Mouse (Mus musculus): ENCODE measurements around the gene Lbp. TPM values are rescaled to one million over a fixed set of nuclear protein-coding genes. Genes with fewer than 3 reads are reported as not detected.

Lbp gene
- polyA plus RNA-seq, 1 experiment from 2014 or later = 2.2 TPM

- 63% methylated on average over 9 of the region's 9 CpGs for WGBS
- H3K4me3 ChIP-seq (replicated peaks; ENCODE audit: low read depth, low read length) = no peak overlapping the region
- no peak for ATAC-seq (ENCODE audit: low FRiP score, low TSS enrichment)
- no peaks in the 10 kb centered on the region for H3K27me3 ChIP-seq (ENCODE audit: control insufficient read depth, insufficient read depth, low read length)
- DNase-seq = no peak
- H3K27ac ChIP-seq (replicated peaks; ENCODE audit: low read depth, low read length) = no peak overlapping the region
- no peak overlapping the region for H3K4me2 ChIP-seq (ENCODE audit: low read length)
- H3K9ac ChIP-seq (replicated peaks; ENCODE audit: low read length) = no peak overlapping the region
- no peaks in the 10 kb centered on the region for H3K9me3 ChIP-seq (ENCODE audit: control insufficient read depth, low read length)
- H3K36me3 ChIP-seq (ENCODE audit: control insufficient read depth, insufficient read depth, low read length) = no peaks in the 10 kb centered on the region
- no peaks in the 10 kb centered on the region for H3K4me1 ChIP-seq (ENCODE audit: control insufficient read depth, insufficient read depth, low read length)
Observed at GRCm38 (mm10) chr2:158295700-158296099, 10.6 kb upstream of the Lbp start.

GRCm38 (mm10) chr2:158299203-158299602, 7.1 kb upstream of the Lbp start:
- Histone ChIP-seq H3K4me1 (ENCODE audit: control insufficient read depth, insufficient read depth, low read length) (no peaks in the 10 kb centered on the region), H3K4me2 (ENCODE audit: low read length) (no peak overlapping the region), H3K27me3 (ENCODE audit: control insufficient read depth, insufficient read depth, low read length) (no peaks in the 10 kb centered on the region), H3K36me3 (ENCODE audit: control insufficient read depth, insufficient read depth, low read length) (no peaks in the 10 kb centered on the region), H3K9ac (replicated peaks; ENCODE audit: low read length) (no peak overlapping the region), H3K4me3 (replicated peaks; ENCODE audit: low read depth, low read length) (no peak overlapping the region), H3K27ac (replicated peaks; ENCODE audit: low read depth, low read length) (no peak overlapping the region), H3K9me3 (ENCODE audit: control insufficient read depth, low read length) (no peaks in the 10 kb centered on the region)
- no peak for DNase-seq
- no peak for ATAC-seq (ENCODE audit: low FRiP score, low TSS enrichment)
- WGBS = 83% methylated on average over 3 of the region's 3 CpGs

GRCm38 (mm10) chr2:158299731-158300130, 6.6 kb upstream of the Lbp start:
- no peak for ATAC-seq (ENCODE audit: low FRiP score, low TSS enrichment)
- Histone ChIP-seq H3K4me1 (ENCODE audit: control insufficient read depth, insufficient read depth, low read length) (no peaks in the 10 kb centered on the region), H3K9ac (replicated peaks; ENCODE audit: low read length) (no peak overlapping the region), H3K4me2 (ENCODE audit: low read length) (no peak overlapping the region), H3K27me3 (ENCODE audit: control insufficient read depth, insufficient read depth, low read length) (no peaks in the 10 kb centered on the region), H3K36me3 (ENCODE audit: control insufficient read depth, insufficient read depth, low read length) (no peaks in the 10 kb centered on the region), H3K9me3 (ENCODE audit: control insufficient read depth, low read length) (no peaks in the 10 kb centered on the region), H3K27ac (replicated peaks; ENCODE audit: low read depth, low read length) (no peak overlapping the region), H3K4me3 (replicated peaks; ENCODE audit: low read depth, low read length) (no peak overlapping the region)
- DNase-seq = peak; percentile 31
- WGBS = 74% methylated on average over 4 of the region's 4 CpGs

GRCm38 (mm10) chr2:158302807-158303206, 3.5 kb upstream of the Lbp start:
- WGBS = 93% methylated on average over 3 of the region's 3 CpGs
- H3K4me2 ChIP-seq (ENCODE audit: low read length) = no peak overlapping the region
- DNase-seq (no peak), ATAC-seq (ENCODE audit: low FRiP score, low TSS enrichment) (no peak)
- no peaks in the 10 kb centered on the region for H3K27me3 ChIP-seq (ENCODE audit: control insufficient read depth, insufficient read depth, low read length)
- H3K9me3 ChIP-seq (ENCODE audit: control insufficient read depth, low read length) = no peaks in the 10 kb centered on the region
- H3K4me3 ChIP-seq (replicated peaks; ENCODE audit: low read depth, low read length) = no peak overlapping the region
- no peaks in the 10 kb centered on the region for H3K4me1 ChIP-seq (ENCODE audit: control insufficient read depth, insufficient read depth, low read length)
- no peaks in the 10 kb centered on the region for H3K36me3 ChIP-seq (ENCODE audit: control insufficient read depth, insufficient read depth, low read length)
- no peak overlapping the region for H3K27ac ChIP-seq (replicated peaks; ENCODE audit: low read depth, low read length)
- H3K9ac ChIP-seq (replicated peaks; ENCODE audit: low read length) = no peak overlapping the region

- WGBS = 42% methylated on average over 6 of the region's 6 CpGs
Observed at GRCm38 (mm10) chr2:158306696-158307049, 380 bp downstream of the Lbp start.

GRCm38 (mm10) chr2:158308276-158308675, 2.0 kb downstream of the Lbp start:
- Histone ChIP-seq H3K36me3 (ENCODE audit: control insufficient read depth, insufficient read depth, low read length) (no peaks in the 10 kb centered on the region), H3K27ac (replicated peaks; ENCODE audit: low read depth, low read length) (no peak overlapping the region), H3K27me3 (ENCODE audit: control insufficient read depth, insufficient read depth, low read length) (no peaks in the 10 kb centered on the region), H3K4me1 (ENCODE audit: control insufficient read depth, insufficient read depth, low read length) (no peaks in the 10 kb centered on the region), H3K9me3 (ENCODE audit: control insufficient read depth, low read length) (no peaks in the 10 kb centered on the region), H3K4me2 (ENCODE audit: low read length) (no peak overlapping the region), H3K9ac (replicated peaks; ENCODE audit: low read length) (no peak overlapping the region), H3K4me3 (replicated peaks; ENCODE audit: low read depth, low read length) (no peak overlapping the region)
- no peak for ATAC-seq (ENCODE audit: low FRiP score, low TSS enrichment)
- no peak for DNase-seq
- 57% methylated on average over 5 of the region's 5 CpGs for WGBS

More at GRCm38 (mm10) chr2:158306696-158307049, 380 bp downstream of the Lbp start:
- no peak overlapping the region for H3K4me2 ChIP-seq (ENCODE audit: low read length)
- no peaks in the 10 kb centered on the region for H3K27me3 ChIP-seq (ENCODE audit: control insufficient read depth, insufficient read depth, low read length)
- H3K36me3 ChIP-seq (ENCODE audit: control insufficient read depth, insufficient read depth, low read length) = no peaks in the 10 kb centered on the region
- H3K4me3 ChIP-seq (replicated peaks; ENCODE audit: low read depth, low read length) = no peak overlapping the region
- H3K4me1 ChIP-seq (ENCODE audit: control insufficient read depth, insufficient read depth, low read length) = no peaks in the 10 kb centered on the region
- DNase-seq (no peak), ATAC-seq (ENCODE audit: low FRiP score, low TSS enrichment) (no peak)
- H3K27ac ChIP-seq (replicated peaks; ENCODE audit: low read depth, low read length) = no peak overlapping the region
- no peak overlapping the region for H3K9ac ChIP-seq (replicated peaks; ENCODE audit: low read length)
- no peaks in the 10 kb centered on the region for H3K9me3 ChIP-seq (ENCODE audit: control insufficient read depth, low read length)

- Histone ChIP-seq H3K9ac (replicated peaks; ENCODE audit: low read length) (no peak overlapping the region), H3K27me3 (ENCODE audit: control insufficient read depth, insufficient read depth, low read length) (no peaks in the 10 kb centered on the region), H3K9me3 (ENCODE audit: control insufficient read depth, low read length) (no peaks in the 10 kb centered on the region), H3K27ac (replicated peaks; ENCODE audit: low read depth, low read length) (no peak overlapping the region), H3K4me1 (ENCODE audit: control insufficient read depth, insufficient read depth, low read length) (peaks cover 3% of the 10 kb centered on the region; the same call in 1 of the 2 replicates), H3K36me3 (ENCODE audit: control insufficient read depth, insufficient read depth, low read length) (no peaks in the 10 kb centered on the region), H3K4me3 (replicated peaks; ENCODE audit: low read depth, low read length) (no peak overlapping the region), H3K4me2 (ENCODE audit: low read length) (no peak overlapping the region)
- ATAC-seq (ENCODE audit: low FRiP score, low TSS enrichment) (no peak), DNase-seq (no peak)
- 90% methylated on average over 1 of the region's 1 CpGs for WGBS
Observed at GRCm38 (mm10) chr2:158313089-158313488, 6.8 kb downstream of the Lbp start.

- peaks cover 3% of the 10 kb centered on the region; the same call in 1 of the 2 replicates for H3K4me1 ChIP-seq (ENCODE audit: control insufficient read depth, insufficient read depth, low read length)
- DNase-seq (no peak), ATAC-seq (ENCODE audit: low FRiP score, low TSS enrichment) (no peak)
- 69% methylated on average over 8 of the region's 8 CpGs for WGBS
- H3K36me3 ChIP-seq (ENCODE audit: control insufficient read depth, insufficient read depth, low read length) = no peaks in the 10 kb centered on the region
- no peak overlapping the region for H3K4me3 ChIP-seq (replicated peaks; ENCODE audit: low read depth, low read length)
- no peak overlapping the region for H3K27ac ChIP-seq (replicated peaks; ENCODE audit: low read depth, low read length)
- no peaks in the 10 kb centered on the region for H3K9me3 ChIP-seq (ENCODE audit: control insufficient read depth, low read length)
- H3K4me2 ChIP-seq (ENCODE audit: low read length) = no peak overlapping the region
- H3K27me3 ChIP-seq (ENCODE audit: control insufficient read depth, insufficient read depth, low read length) = no peaks in the 10 kb centered on the region
- no peak overlapping the region for H3K9ac ChIP-seq (replicated peaks; ENCODE audit: low read length)
Observed at GRCm38 (mm10) chr2:158316371-158316770, 10.1 kb downstream of the Lbp start.

- WGBS = 8% methylated on average over 5 of the region's 5 CpGs
- H3K4me3 ChIP-seq (replicated peaks; ENCODE audit: low read depth, low read length) = no peak overlapping the region
- H3K9me3 ChIP-seq (ENCODE audit: control insufficient read depth, low read length) = no peaks in the 10 kb centered on the region
- H3K4me1 ChIP-seq (ENCODE audit: control insufficient read depth, insufficient read depth, low read length) = peaks cover 3% of the 10 kb centered on the region; the same call in 1 of the 2 replicates
- H3K27me3 ChIP-seq (ENCODE audit: control insufficient read depth, insufficient read depth, low read length) = no peaks in the 10 kb centered on the region
- H3K9ac ChIP-seq (replicated peaks; ENCODE audit: low read length) = no peak overlapping the region
- DNase-seq = peak; percentile 85
- H3K36me3 ChIP-seq (ENCODE audit: control insufficient read depth, insufficient read depth, low read length) = no peaks in the 10 kb centered on the region
- no peak overlapping the region for H3K27ac ChIP-seq (replicated peaks; ENCODE audit: low read depth, low read length)
- peak; percentile 57; the same call in 1 of the 2 replicates for ATAC-seq (ENCODE audit: low FRiP score, low TSS enrichment)
- no peak overlapping the region for H3K4me2 ChIP-seq (ENCODE audit: low read length)
Observed at GRCm38 (mm10) chr2:158317026-158317425, 10.7 kb downstream of the Lbp start.
